Mouse (Mus musculus) retina, embryonic 14.5 days (tissue): ENCODE results near the gene Arrdc1.

Experiments used
- DNase-seq: peaks from one replicate; pipeline ENCODE4 v3.0.0-alpha.2; 2015; ENCODE audit warnings: low spot score

The Arrdc1 gene

GRCm38 (mm10) chr2:24923561-24923960, 11.5 kb downstream of the Arrdc1 start:
- DNase-seq, result peak; percentile 67

GRCm38 (mm10) chr2:24919839-24920175, 15.2 kb downstream of the Arrdc1 start:
- no peak for DNase-seq

- peak; percentile 94 for DNase-seq
Measured at GRCm38 (mm10) chr2:24918930-24919838, 15.9 kb downstream of the Arrdc1 start, which contains the start of gene Ehmt1. TSS of gene Ehmt1 (minus strand) at chr2:24919614.

GRCm38 (mm10) chr2:24914762-24915161, 20.3 kb downstream of the Arrdc1 start:
- DNase-seq, result no peak

DNA sequence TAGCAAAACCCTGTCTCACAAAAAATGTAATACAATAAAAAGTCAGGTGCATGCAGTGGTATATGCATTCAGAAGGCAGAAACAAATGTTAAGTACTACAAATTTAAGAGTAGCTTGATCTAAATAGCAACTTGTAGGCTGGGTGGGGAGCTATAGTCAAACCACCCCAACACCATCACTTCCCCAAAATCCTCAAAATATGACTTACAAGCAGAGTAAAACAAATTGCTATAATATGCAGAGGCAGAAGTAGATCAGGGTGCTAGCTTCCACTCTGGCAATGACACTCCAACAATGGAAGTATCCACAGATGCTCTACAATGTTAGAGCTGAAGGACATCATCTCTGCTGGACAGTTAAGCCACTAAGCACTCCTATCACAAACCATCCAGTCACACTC, 22.5 kb downstream of the Arrdc1 start:
- no peak for DNase-seq

DNA sequence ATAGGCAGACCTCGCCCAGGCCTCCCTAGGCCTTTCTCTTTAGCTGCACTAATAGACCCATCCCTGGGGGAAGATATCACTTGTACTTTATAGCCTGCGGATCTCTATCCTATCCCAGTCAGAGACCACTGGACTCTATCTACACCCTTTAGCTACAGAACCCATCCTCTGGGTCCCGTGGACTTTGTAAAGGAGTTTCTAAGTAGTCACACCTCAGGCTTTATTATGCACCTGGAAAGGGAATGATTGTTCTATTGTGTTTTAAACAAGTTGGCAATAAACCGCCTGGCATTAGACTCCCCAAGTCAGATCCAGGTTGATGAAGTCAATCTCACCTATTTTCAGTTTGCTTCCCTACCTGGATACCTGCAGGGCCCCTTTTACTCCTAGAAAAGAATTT, 22.9 kb downstream of the Arrdc1 start:
- DNase-seq, result no peak

GRCm38 (mm10) chr2:24910481-24910880, 24.6 kb downstream of the Arrdc1 start:
- DNase-seq, result no peak

GRCm38 (mm10) chr2:24905653-24906155, 29.3 kb downstream of the Arrdc1 start:
- DNase-seq, result no peak

GRCm38 (mm10) chr2:24904823-24905652, 30.0 kb downstream of the Arrdc1 start:
- DNase-seq, result peak; percentile 87

DNA sequence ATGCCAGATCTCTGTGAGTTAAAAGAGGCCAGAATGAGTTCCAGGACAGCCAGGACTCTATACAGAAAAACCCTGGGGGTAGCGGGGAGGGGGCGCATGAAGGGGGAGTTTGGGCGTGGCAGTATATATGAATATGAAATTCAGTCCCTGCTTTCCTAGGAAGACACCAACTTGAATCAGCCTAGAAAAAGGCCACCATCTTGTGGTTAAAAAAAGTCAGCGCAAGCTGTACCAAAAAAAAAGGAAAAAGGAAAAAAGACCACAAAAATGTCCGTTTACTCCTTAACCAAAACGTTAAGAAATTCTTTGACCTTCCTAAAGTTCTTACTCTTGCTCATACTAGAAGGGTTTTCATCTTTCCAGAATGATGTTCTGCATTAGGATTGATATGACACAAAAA, 32.1 kb downstream of the Arrdc1 start:
- no peak for DNase-seq

DNA sequence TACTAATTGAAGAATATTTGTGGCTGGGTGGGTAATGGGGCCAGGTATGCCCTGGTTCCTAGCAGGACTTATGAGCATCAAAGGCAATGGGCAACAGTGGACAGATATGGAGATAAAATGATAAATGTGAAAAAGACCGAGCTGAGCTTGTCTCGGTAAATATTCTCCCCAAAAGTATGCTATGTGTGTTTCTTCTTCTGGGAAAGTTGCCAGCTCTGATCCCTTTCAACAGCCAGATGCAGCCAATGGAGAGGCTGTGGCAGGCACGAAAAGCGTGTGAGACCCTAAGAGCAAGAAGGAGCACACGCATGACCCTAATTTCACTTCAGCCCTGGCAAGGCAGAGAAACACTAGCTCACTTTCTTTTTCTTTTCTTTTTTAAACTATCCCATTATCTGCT, 34.0 kb downstream of the Arrdc1 start:
- DNase-seq, result no peak

- DNase-seq, result no peak
Measured at GRCm38 (mm10) chr2:24899292-24899691, 35.8 kb downstream of the Arrdc1 start.

DNA sequence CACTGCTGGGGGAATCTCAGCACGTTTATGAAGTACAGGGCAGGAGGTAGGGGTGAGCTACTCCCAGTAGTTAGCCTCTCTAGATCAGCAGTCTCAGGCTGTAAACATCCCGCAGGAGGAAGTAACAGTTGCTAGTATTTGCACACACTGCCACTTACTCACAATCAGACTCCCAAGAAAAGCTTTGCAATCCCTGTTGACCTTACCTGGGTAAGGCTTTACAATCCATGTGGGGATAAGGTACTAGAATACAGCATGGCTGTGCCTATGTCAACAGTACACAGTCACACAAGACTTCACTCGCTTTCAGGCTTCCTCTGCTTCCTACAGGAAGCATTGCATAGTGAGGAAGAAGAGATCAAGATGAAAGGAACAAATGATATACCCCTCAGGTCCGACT, 38.3 kb downstream of the Arrdc1 start:
- DNase-seq, result no peak

DNA sequence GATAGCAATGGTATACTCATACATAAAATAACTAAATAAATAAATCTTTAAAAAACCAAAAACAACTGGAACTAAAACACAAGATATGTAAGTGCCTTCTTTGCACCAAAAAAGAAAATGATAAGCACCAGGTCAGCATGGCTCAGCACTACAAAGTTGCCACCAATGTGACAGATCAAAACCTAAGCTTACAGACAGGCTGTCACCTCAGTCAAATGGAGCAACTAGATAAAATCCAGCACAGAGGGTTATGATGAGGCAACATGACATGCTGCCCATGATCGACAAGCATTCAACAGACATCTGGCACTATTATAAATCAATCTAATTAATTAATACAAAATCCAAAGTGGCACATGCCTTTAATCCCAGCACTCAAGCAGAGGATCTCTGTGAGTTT, 40.8 kb downstream of the Arrdc1 start:
- DNase-seq, result no peak

DNA sequence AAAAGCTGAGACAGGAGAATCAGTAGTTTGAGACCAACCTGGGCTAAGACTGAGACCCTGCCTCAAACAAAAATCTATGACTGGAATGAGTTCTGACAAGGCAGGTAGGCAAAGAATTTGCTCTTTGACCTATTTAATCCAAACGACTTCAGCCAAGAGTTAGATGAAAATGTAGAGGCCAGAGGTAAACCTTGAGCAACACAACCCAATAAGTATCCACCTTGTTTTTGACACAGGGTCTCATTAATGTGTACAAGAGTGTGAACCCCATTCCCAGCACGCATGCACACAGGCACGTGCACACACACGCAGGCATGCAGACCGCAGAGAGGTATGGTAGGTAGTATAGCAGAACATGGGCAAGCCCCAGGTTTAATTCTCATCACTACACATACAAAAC, 42.7 kb downstream of the Arrdc1 start:
- no peak for DNase-seq

DNA sequence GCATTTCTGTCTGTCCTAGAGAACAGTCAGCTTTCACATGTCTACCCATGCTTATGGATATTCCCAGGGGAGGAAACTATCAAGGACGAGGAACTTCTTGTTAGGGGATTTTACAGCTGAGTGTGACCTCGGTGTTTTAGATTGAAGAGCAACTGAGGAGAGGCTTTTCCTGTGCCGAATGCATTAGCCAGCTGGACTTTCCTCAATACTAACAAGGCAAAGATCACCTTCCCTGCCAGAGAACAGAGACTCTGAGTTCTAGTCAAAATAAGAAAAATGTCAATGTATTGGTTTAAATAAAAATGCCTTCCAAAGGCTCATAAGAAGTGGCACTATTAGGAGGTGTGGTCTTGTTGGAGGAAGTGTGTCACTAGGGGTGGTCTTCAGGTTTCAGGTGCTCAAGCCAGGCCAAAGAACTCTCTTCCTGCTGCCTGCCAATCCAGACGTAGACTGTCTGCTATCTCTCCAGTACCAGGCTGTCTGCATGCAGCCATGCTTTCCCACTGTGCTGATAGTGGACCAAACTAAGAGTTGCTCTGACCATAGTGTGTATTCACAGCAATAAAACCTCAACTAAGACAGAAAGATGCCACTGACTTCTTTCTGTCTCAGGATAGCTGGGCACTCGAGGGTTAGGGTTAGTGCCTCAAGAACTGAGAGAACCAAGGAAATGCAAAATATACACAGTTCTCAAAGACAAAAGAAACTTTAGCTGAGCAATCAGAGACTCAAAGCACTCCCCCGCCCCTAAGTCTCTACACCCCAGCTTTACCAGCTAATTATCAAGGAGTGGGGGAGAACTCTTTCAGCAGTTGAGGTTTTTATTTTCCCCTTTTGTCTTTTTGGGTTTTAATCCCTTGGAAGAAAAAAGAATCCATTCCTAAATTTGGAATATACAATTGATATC, 44.3 kb downstream of the Arrdc1 start:
- no peak for DNase-seq

DNA sequence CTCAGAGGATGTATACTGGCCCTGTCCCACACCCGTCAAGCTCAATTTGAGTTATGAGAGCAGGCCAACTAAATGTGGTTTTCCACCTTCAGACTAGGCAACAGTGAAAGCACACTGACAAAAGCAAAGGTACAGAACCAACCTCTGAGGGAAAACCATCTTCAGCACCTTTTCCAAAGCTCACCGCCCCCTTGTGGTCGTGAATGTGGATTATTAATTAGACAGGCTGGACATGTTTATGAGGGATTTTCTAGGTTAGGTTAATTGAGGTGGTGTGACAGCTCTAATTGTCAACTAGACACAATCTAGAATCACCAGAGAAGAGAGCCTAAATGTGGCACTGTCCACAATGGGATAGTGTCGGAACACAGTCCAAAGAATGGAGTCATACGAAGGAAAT, 46.2 kb downstream of the Arrdc1 start:
- DNase-seq, result peak; percentile 46

DNA sequence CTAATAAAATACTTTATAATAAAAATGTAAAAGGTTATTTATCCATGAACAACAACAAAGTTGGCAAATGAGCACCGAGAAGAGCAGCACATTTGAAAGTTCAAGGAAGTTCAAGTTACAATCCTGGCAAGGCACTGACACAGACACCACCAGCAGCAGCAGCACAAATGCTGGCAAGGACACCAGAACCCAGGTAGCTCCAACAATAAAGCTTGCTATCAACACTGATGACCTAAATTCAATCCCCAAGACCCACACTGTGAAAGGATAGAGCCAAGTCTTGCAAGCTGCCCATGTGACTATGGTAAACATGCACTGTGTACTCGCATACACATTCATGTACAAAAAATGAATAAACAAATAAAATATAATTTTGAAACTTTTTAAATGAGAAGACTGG, 54.4 kb downstream of the Arrdc1 start:
- no peak for DNase-seq
